Mouse (Mus musculus) lung, adult 2 months (tissue): Measurements from ENCODE around the gene Pfn1.

ENCODE experiments used
- CTCF ChIP-seq: fragments of 200-500 bp; IDR thresholded peaks from 2 replicates; pipeline ENCODE4 v1.5.1; 2011; ENCODE audit warnings: mild to moderate bottlenecking, low read length, control low read depth; ENCODE audit not compliant: insufficient read depth
- POLR2A ChIP-seq: fragments of 200-500 bp; IDR thresholded peaks from 2 replicates; pipeline ENCODE4 v1.6.1; 2011; ENCODE audit warnings: low read depth, mild to moderate bottlenecking, control low read depth, low read length, borderline replicate concordance; ENCODE audit errors: extremely low read depth

GRCm38 (mm10) chr11:70650322-70651175 lies 3.9 kb downstream of the Pfn1 start:
- TF ChIP-seq CTCF = no peak
- no peak for TF ChIP-seq POLR2A
